Mouse (Mus musculus) hindbrain, embryonic 12.5 days (tissue): ENCODE data around the gene Ltn1. TPM values are rescaled to one million over a fixed set of nuclear protein-coding genes. Genes with fewer than 3 reads are reported as not detected.

Experiments
- ATAC-seq: fragments of 200-750 bp; cut with Nextera tagmentation; 2 replicates; pipeline ENCODE4 v1.8.0; 2017; ENCODE audit warnings: moderate TSS enrichment; ENCODE audit not compliant: low FRiP score
- H3K27ac ChIP-seq: fragments of 300-500 bp; sonication (generic); 2 replicates; pipeline ENCODE4 v1.5.1; 2016; ENCODE audit warnings: mild to moderate bottlenecking
- H3K27me3 ChIP-seq: fragments of 300-500 bp; sonication (generic); 2 replicates; pipeline ENCODE4 v1.6.1; 2016; ENCODE audit warnings: mild to moderate bottlenecking
- H3K36me3 ChIP-seq: fragments of 300-500 bp; sonication (generic); 2 replicates; pipeline ENCODE4 v1.6.1; 2016; ENCODE audit warnings: mild to moderate bottlenecking
- H3K4me1 ChIP-seq: fragments of 300-500 bp; sonication (generic); 2 replicates; pipeline ENCODE4 v1.6.1; 2016
- H3K4me2 ChIP-seq: fragments of 300-500 bp; sonication (generic); replicated peaks from 2 replicates; pipeline ENCODE4 v1.6.1; 2016; ENCODE audit warnings: mild to moderate bottlenecking
- H3K4me3 ChIP-seq: fragments of 300-500 bp; sonication (generic); 2 replicates; pipeline ENCODE4 v1.5.1; 2016; ENCODE audit warnings: mild to moderate bottlenecking
- H3K9ac ChIP-seq: fragments of 300-500 bp; sonication (generic); 2 replicates; pipeline ENCODE4 v1.6.1; 2016; ENCODE audit warnings: mild to moderate bottlenecking, moderate library complexity
- H3K9me3 ChIP-seq: fragments of 300-500 bp; sonication (generic); replicated peaks from 2 replicates; pipeline ENCODE4 v1.6.1; 2016; ENCODE audit warnings: mild to moderate bottlenecking
- WGBS: fragments of 180-500 bp; shearing (Covaris S2); methylation state at CpG from one replicate; pipeline ENCODE4 v1.1.7; 2016; 5-methylcytosine and 5-hydroxymethylcytosine counted together
- polyA plus RNA-seq: library from polyadenylated mRNA; unstranded; fragments of >200 nt; fragmentation: Nextera tagmentation; extraction: Ambion mirVana; gene quantifications from 2 replicates; pipeline ENCODE4 v1.2.1, GENCODE M21; 2016

Gene Ltn1
- 34.8 and 36.0 TPM in 2 replicates for polyA plus RNA-seq

- WGBS, result under 1% methylated on average over 56 of the region's 56 CpGs
- H3K36me3 ChIP-seq, result 0 out of 2 replicates have a peak, but pooled peaks cover 6% of the 10 kb centered on the region
These were observed at the start of gene Ltn1 for GRCm38 (mm10) chr16:87432033-87432814. Ltn1 (minus strand) TSS chr16:87432612.

GRCm38 (mm10) chr16:87470579-87470978 is 38.2 kb upstream of the Ltn1 start:
- 96% methylated on average over 4 of the region's 4 CpGs for whole genome bisulfite sequencing

More at GRCm38 (mm10) chr16:87432033-87432814, at the start of gene Ltn1:
- Histone ChIP-seq H3K4me1 (peaks cover 10% of the 10 kb centered on the region), H3K4me2 (peak within 1 kb of the TSS; percentile 94), H3K9me3 (no peaks in the 10 kb centered on the region), H3K9ac (peak within 1 kb of the TSS; percentile 84), H3K27ac (no peak within 1 kb of the TSS), H3K4me3 (peak within 1 kb of the TSS; percentile 90), H3K27me3 (no peaks in the 10 kb centered on the region)
- ATAC-seq, result peak; percentile 99

DNA sequence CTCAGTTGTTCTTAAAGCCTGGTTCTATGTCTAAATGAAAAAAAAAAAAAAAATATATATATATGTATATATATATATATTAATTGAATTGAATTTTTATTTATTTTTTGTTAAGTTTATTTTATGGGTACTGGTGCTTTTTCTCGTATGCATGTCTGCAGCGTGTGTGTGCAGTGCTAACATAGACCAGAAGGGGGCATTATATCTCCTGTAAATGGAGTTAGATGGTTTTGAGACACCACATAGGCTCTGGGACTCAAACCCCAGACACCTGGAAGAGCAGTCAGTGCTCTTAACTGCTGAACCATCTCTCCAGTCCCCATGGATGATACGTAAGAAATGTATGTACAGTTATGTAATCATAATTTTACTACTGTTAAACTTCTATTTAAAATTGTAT is 26.3 kb upstream of the Ltn1 start:
- Histone ChIP-seq H3K9ac (no peak overlapping the region), H3K4me3 (no peak overlapping the region), H3K4me2 (no peak overlapping the region), H3K36me3 (peaks cover 32% of the 10 kb centered on the region), H3K9me3 (no peaks in the 10 kb centered on the region), H3K4me1 (peaks cover 13% of the 10 kb centered on the region), H3K27me3 (no peaks in the 10 kb centered on the region), H3K27ac (no peak overlapping the region)
- WGBS, result 95% methylated on average over 3 of the region's 3 CpGs
- no peak for ATAC-seq

More at GRCm38 (mm10) chr16:87470579-87470978, 38.2 kb upstream of the Ltn1 start:
- Histone ChIP-seq H3K4me3 (no peak overlapping the region), H3K4me1 (no peaks in the 10 kb centered on the region), H3K27ac (no peak overlapping the region), H3K9ac (no peak overlapping the region), H3K9me3 (no peaks in the 10 kb centered on the region), H3K27me3 (no peaks in the 10 kb centered on the region), H3K36me3 (peaks cover 71% of the 10 kb centered on the region), H3K4me2 (no peak overlapping the region)
- no peak for ATAC-seq

DNA sequence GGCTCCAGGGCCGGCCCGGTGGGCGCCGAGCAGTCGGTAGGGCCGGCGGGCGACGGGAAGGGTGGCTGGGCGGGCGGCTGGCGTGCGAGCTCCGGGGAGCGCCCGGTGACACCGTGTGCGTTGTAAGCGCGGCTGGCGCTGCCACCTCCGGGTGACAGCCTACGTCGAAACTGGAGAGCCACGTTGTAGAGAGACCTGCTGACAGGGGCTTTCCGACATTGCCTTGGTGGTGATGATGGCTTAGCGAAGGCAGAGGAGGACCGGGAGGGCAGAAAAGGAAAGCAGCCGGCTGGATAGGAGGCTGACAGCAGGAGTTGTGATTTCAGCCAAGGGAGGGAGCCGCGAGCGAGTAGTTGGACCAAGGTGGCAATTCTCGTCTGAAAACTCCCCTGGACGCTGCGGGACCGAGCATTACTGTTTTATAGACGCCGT is 22.8 kb upstream of the Ltn1 start:
- peak overlapping the region; percentile 89 for H3K9ac ChIP-seq
- ATAC-seq, result peak; percentile 75
- H3K9me3 ChIP-seq, result no peaks in the 10 kb centered on the region
- H3K27me3 ChIP-seq, result no peaks in the 10 kb centered on the region
- 0 out of 2 replicates have a peak, but pooled peaks cover 5% of the 10 kb centered on the region for H3K36me3 ChIP-seq
- H3K4me3 ChIP-seq, result peak overlapping the region; percentile 97
- H3K4me1 ChIP-seq, result peaks cover 13% of the 10 kb centered on the region
- H3K27ac ChIP-seq, result peak overlapping the region; percentile 83
- under 1% methylated on average over 38 of the region's 38 CpGs for WGBS
- peak overlapping the region; percentile 93 for H3K4me2 ChIP-seq

- WGBS, result 9% methylated on average over 45 of the region's 45 CpGs
- Histone ChIP-seq H3K4me3 (peak within 1 kb of the TSS; percentile 97), H3K9me3 (no peaks in the 10 kb centered on the region), H3K4me2 (peak within 1 kb of the TSS; percentile 93), H3K27ac (peak within 1 kb of the TSS; percentile 83), H3K27me3 (no peaks in the 10 kb centered on the region), H3K4me1 (peaks cover 13% of the 10 kb centered on the region), H3K9ac (peak within 1 kb of the TSS; percentile 89), H3K36me3 (0 out of 2 replicates have a peak, but pooled peaks cover 2% of the 10 kb centered on the region)
- ATAC-seq, result peak; percentile 98
These were observed 22.2 kb upstream of the Ltn1 start, which contains the start of gene Usp16 for GRCm38 (mm10) chr16:87454419-87455179. Usp16 (plus strand) TSS chr16:87454703.

DNA sequence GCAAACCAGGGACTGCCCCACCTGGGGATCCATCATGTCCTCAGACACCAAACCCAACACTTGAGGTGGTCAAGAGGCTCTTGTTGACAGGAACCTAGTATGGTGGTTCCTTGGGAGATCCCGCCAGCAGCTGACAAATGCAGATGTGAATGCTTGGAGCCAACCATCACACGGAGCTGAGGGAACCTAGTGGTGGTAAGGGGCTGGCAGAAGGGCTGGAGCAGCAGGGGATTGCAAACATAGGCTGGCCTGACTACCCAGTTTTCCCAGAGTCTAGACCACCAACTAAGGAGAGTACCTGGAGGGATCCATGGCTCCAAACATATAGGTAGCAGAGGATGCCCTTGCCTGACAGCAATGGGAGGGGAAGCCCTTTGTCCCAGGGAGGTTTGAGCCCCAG is 20.8 kb upstream of the Ltn1 start:
- H3K9me3 ChIP-seq, result no peaks in the 10 kb centered on the region
- H3K27me3 ChIP-seq, result no peaks in the 10 kb centered on the region
- no peak overlapping the region for H3K4me2 ChIP-seq
- no peak for ATAC-seq
- peaks cover 13% of the 10 kb centered on the region for H3K4me1 ChIP-seq
- H3K9ac ChIP-seq, result no peak overlapping the region
- H3K27ac ChIP-seq, result no peak overlapping the region
- WGBS, result 89% methylated on average over 2 of the region's 2 CpGs
- no peak overlapping the region for H3K4me3 ChIP-seq
- H3K36me3 ChIP-seq, result no peaks in the 10 kb centered on the region

DNA sequence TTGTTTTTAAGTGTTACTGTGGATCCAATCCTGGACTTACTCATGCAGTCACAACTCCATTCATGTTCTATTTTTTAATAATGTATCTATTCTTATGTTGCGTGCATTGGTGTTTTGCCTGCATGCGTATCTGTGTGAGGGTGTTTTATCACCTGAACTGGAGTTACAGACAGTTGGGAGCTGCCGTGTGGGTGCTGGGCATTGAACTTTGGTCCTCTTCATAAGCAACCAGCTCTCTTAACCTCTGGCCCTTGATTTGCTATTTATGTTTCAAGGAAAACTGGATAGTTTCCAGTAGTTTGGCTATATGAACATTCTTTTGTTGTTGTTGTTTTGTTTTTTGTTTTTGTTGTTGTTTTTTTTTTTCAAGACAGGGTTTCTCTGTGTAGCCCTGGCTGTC is 13.1 kb upstream of the Ltn1 start:
- Histone ChIP-seq H3K36me3 (no peaks in the 10 kb centered on the region), H3K27me3 (no peaks in the 10 kb centered on the region; the same call in 1 of the 2 replicates), H3K4me1 (peaks cover 7% of the 10 kb centered on the region), H3K9me3 (no peaks in the 10 kb centered on the region), H3K27ac (no peak overlapping the region), H3K4me3 (no peak overlapping the region), H3K4me2 (no peak overlapping the region), H3K9ac (no peak overlapping the region)
- no peak for ATAC-seq
- 90% methylated on average over 3 of the region's 3 CpGs for WGBS

GRCm38 (mm10) chr16:87445110-87445509 is 12.7 kb upstream of the Ltn1 start:
- no peaks in the 10 kb centered on the region for H3K36me3 ChIP-seq
- no peak overlapping the region for H3K4me3 ChIP-seq
- no peaks in the 10 kb centered on the region for H3K9me3 ChIP-seq
- H3K4me1 ChIP-seq, result peaks cover 7% of the 10 kb centered on the region
- H3K4me2 ChIP-seq, result no peak overlapping the region
- no peak for ATAC-seq
- no peak overlapping the region for H3K9ac ChIP-seq
- no peak overlapping the region for H3K27ac ChIP-seq
- H3K27me3 ChIP-seq, result no peaks in the 10 kb centered on the region; the same call in 1 of the 2 replicates

DNA sequence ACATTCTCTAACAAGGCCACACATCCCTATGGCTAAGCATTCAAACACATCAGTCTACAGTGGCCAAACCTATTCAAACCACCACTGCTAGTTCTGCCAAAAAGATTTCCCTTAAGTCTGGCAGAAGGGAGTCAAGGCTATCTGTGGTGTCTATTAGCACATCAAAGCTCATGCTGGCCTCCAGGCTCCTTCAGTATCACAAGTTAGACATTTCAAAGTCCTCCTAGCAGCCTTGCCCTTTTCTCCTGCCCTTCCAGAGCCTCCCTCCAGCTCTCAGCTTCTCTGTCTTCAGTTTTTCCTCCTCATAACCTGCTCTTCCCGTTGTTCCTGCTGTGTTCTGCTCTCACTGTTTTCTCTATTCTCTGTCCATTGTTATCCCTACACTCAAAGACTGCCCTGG is 11.7 kb upstream of the Ltn1 start:
- Histone ChIP-seq H3K9ac (no peak overlapping the region), H3K4me2 (no peak overlapping the region), H3K36me3 (no peaks in the 10 kb centered on the region), H3K4me1 (peaks cover 11% of the 10 kb centered on the region), H3K27ac (no peak overlapping the region), H3K27me3 (no peaks in the 10 kb centered on the region; the same call in 1 of the 2 replicates), H3K4me3 (no peak overlapping the region), H3K9me3 (no peaks in the 10 kb centered on the region)
- WGBS, result 60% methylated on average over 1 of the region's 1 CpGs
- no peak for ATAC-seq

DNA sequence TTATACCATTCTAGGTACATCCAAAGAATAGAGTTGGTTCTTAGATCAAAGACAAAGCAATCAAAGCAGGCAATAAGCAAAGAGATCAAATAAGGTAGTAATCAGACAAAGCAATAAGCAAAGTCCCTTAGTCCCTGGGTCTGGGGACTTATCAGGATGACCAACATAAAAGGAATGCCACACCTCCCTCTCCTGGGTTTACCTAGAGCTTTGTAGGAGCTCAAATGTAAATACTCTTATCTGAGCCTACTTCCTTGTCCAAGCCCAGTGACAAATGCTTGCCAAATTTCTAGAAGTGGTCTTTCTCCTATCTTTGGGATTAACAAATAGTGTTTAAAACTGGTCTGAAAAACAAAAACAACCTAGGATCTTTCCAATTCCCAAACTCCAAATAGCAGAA is 10.8 kb upstream of the Ltn1 start:
- no peak overlapping the region for H3K27ac ChIP-seq
- H3K9ac ChIP-seq, result no peak overlapping the region
- ATAC-seq, result no peak
- H3K9me3 ChIP-seq, result no peaks in the 10 kb centered on the region
- no peak overlapping the region for H3K4me2 ChIP-seq
- no peak overlapping the region for H3K4me3 ChIP-seq
- no peaks in the 10 kb centered on the region for H3K36me3 ChIP-seq
- peaks cover 11% of the 10 kb centered on the region for H3K4me1 ChIP-seq
- no peaks in the 10 kb centered on the region; the same call in 1 of the 2 replicates for H3K27me3 ChIP-seq

DNA sequence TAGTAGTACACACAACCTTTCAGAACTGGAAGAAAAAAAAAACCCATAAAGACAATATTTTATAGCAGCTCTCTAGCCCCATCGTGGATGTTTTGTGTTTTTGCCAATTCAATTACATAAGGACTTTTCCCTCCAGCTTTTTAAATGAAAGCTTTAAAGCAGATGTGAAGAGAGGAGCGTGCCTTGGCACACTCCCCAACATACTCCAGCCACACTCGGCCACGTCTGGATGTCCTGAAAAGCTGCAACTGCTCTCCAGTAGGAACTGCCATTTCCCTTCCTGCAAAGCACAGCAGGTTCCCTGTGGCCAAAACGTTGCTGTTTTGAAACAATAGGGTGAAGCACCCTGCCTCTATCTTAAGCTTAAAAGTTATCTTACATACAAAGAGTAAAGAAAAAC is 9.9 kb upstream of the Ltn1 start:
- WGBS, result 64% methylated on average over 5 of the region's 5 CpGs
- H3K4me2 ChIP-seq, result no peak overlapping the region
- no peaks in the 10 kb centered on the region for H3K9me3 ChIP-seq
- no peak for ATAC-seq
- H3K27ac ChIP-seq, result no peak overlapping the region
- no peaks in the 10 kb centered on the region; the same call in 1 of the 2 replicates for H3K27me3 ChIP-seq
- H3K9ac ChIP-seq, result no peak overlapping the region
- no peak overlapping the region for H3K4me3 ChIP-seq
- H3K36me3 ChIP-seq, result no peaks in the 10 kb centered on the region
- peaks cover 11% of the 10 kb centered on the region for H3K4me1 ChIP-seq

DNA sequence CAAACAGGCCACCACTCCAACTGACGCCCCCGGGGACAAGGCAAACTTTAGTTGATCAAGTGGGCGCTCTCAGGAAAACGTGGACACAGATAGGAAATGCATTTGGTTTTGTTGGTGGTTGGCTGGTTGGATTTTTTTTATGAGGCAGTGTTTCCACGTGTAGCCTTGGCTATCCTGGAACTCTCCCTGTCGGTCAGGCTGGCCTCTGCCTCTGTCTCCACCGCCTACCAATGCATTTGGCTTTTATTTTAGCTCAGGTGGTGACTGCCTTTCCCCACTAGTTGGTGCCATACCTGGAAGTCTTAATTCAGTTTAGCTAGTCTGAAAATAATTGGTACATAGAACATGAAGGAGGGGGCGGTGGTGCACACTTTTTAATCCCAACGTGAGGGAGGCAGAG is 8.7 kb upstream of the Ltn1 start:
- 29% methylated on average over 9 of the region's 9 CpGs for WGBS
- ATAC-seq, result no peak
- H3K9ac ChIP-seq, result peak overlapping the region; percentile 80
- no peaks in the 10 kb centered on the region for H3K9me3 ChIP-seq
- no peaks in the 10 kb centered on the region; the same call in 1 of the 2 replicates for H3K27me3 ChIP-seq
- peak overlapping the region; percentile 59 for H3K4me3 ChIP-seq
- H3K36me3 ChIP-seq, result 0 out of 2 replicates have a peak, but pooled peaks cover 4% of the 10 kb centered on the region
- H3K4me2 ChIP-seq, result peak overlapping the region; percentile 78
- H3K27ac ChIP-seq, result no peak overlapping the region; the same call in 1 of the 2 replicates
- H3K4me1 ChIP-seq, result peaks cover 11% of the 10 kb centered on the region
